Mouse (Mus musculus) hindbrain, embryonic 10.5 days (tissue): ENCODE measurements around the gene Ppm1g. TPM values are rescaled to one million over a fixed set of nuclear protein-coding genes. Genes with fewer than 3 reads are reported as not detected.
A peak's percentile ranks its signal among the peaks of the same experiment; 100 is the strongest.

Experiments used
- DNase-seq: peaks from one replicate; pipeline ENCODE4 v3.0.0-alpha.2; 2017; ENCODE audit warnings: low spot score
- H3K27ac ChIP-seq: fragments of 300-500 bp; sonication (generic); 2 replicates; pipeline ENCODE4 v1.5.1; 2016; ENCODE audit warnings: mild to moderate bottlenecking, moderate library complexity
- H3K27me3 ChIP-seq: fragments of 300-500 bp; sonication (generic); 2 replicates; pipeline ENCODE4 v1.6.1; 2016; ENCODE audit warnings: mild to moderate bottlenecking; ENCODE audit not compliant: poor library complexity, insufficient read depth, severe bottlenecking
- H3K36me3 ChIP-seq: fragments of 300-500 bp; sonication (generic); 2 replicates; pipeline ENCODE4 v1.6.1; 2016; ENCODE audit warnings: mild to moderate bottlenecking, moderate library complexity
- H3K4me1 ChIP-seq: fragments of 300-500 bp; sonication (generic); replicated peaks from 2 replicates; pipeline ENCODE4 v1.6.1; 2016; ENCODE audit warnings: mild to moderate bottlenecking
- H3K4me3 ChIP-seq: fragments of 300-500 bp; sonication (generic); 2 replicates; pipeline ENCODE4 v1.5.1; 2016; ENCODE audit warnings: mild to moderate bottlenecking, moderate library complexity
- H3K9me3 ChIP-seq: fragments of 300-500 bp; sonication (generic); 2 replicates; pipeline ENCODE4 v1.6.1; 2016; ENCODE audit warnings: mild to moderate bottlenecking, moderate library complexity
- WGBS: fragments of 180-500 bp; shearing (Covaris S2); methylation state at CpG from one replicate; pipeline ENCODE4 v1.1.7; 2016; 5-methylcytosine and 5-hydroxymethylcytosine counted together
- polyA plus RNA-seq: library from polyadenylated mRNA; unstranded; fragments of >200 nt; fragmentation: Nextera tagmentation; extraction: Ambion mirVana; gene quantifications from 2 replicates; pipeline ENCODE4 v1.2.1, GENCODE M21; 2016

Gene Ppm1g
- 172 and 197 TPM in 2 replicates for polyA plus RNA-seq

DNA sequence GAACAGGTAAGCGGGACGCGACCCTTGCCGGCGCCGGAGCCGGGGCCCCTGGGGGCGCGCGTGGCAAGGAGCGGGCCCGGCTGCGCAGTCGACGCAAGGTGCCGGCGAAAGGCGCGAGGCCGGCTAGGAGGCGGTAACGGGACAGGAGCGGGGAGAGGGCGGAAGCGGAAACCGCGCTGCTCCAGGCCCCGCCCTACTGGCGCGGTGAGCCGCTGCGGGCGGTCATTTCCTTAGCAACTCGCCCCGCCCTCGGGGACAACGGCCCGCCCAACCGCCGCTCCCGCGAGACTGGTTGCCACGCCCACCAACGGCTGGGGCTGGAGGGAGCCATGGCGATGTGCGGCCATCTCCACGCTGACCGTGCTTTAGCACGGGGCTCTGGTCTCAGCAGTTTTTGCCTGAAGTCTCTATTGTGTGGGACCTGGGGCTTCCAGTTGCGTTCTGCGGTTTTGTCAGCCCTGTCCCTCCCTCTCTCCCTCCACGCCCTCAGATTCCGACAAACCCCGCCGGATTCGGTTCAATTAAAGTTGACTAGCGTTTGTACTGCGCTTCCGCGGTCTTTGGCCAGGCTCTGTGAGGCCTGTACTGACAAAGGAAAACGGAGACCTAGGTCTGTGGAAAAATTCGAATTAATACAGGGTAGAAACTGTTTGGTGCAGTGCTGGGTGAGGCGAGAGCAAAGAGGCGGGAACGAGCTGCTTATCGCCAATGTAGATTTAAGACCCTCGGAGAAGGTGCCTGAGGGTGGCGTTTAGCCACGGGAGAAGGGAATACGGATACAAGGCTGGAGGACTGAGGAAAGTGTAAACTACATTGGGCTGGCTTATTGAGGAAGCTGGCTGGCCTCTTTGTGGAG is at the start of gene Ppm1g:
Gene Ppm1g (minus strand): TSS at position 240 of the 856 bp plus-strand sequence.
- DNase-seq = peak; percentile 97
- Histone ChIP-seq H3K9me3 (no peaks in the 10 kb centered on the region), H3K4me3 (peak within 1 kb of the TSS; percentile 99), H3K4me1 (peaks cover 18% of the 10 kb centered on the region), H3K27ac (peak within 1 kb of the TSS; percentile 97), H3K27me3 (no peaks in the 10 kb centered on the region), H3K36me3 (0 out of 2 replicates have a peak, but pooled peaks cover 10% of the 10 kb centered on the region)
- WGBS = under 1% methylated on average over 70 of the region's 70 CpGs

DNA sequence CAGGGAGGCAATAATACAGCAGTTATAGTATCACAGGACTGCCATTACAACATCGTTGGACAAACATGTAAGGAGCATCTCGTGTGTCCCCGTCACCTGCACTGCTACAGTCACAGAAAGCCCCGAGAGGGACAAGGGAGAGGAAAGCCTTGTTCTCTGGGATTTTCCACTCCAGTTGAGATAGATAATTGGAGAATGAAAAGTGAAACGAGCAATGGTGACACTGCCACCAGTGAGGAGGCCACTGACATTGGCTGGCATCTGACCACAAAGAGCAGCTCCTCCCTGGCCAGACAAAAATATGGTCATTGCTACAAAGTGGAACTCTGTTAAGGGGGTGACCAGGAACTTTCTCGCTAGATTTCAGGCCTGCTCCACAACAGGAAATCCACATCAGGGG is 47.2 kb upstream of the Ppm1g start:
- Histone ChIP-seq H3K27me3 (no peaks in the 10 kb centered on the region), H3K9me3 (no peaks in the 10 kb centered on the region), H3K4me1 (no peaks in the 10 kb centered on the region), H3K27ac (no peak overlapping the region), H3K36me3 (peaks cover 95% of the 10 kb centered on the region), H3K4me3 (no peak overlapping the region)
- no peak for DNase-seq
- 72% methylated on average over 6 of the region's 6 CpGs for WGBS

DNA sequence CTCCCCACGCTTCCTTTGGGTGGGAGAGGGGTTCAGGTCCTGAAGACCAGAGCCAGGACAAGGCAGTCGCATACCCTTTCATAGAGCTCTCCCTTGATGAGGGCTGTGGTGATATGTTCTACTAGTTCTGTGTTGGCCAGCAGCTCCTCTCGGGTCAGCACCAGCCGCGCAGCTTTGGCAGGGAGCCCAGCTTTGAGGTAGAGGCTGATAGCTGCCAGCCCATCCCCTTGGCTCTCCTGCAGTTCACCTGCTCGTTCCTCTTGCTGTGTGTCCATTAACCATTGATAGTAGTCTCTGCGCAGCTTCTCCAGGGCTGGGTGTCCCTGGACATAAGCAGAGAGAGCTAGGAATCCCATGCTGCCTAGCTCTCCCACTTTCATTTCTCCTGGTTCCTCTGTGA is 45.6 kb upstream of the Ppm1g start:
- DNase-seq = no peak
- H3K4me1 ChIP-seq = no peaks in the 10 kb centered on the region
- peaks cover 96% of the 10 kb centered on the region for H3K36me3 ChIP-seq
- H3K9me3 ChIP-seq = no peaks in the 10 kb centered on the region
- no peaks in the 10 kb centered on the region for H3K27me3 ChIP-seq
- no peak overlapping the region for H3K27ac ChIP-seq
- H3K4me3 ChIP-seq = no peak overlapping the region
- 95% methylated on average over 7 of the region's 7 CpGs for WGBS

DNA sequence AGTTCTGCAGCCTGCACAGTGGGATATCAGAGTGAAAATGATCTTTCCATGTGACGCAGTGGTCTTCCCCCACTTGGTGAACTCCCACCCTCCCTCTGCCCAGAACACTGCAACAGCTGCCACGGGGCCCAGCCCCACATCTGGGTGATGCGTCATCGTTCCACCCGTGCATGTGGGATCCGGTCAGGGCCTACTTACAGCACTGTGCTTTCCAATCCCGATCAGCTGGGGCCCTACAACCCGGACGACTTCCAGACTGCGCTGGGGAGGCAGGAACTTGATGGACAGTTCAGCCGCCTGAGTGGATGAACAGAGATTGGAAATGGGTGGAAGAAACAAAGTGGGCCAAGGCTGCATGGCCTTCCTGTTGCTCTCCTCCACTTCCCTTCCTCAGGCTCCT is 37.1 kb upstream of the Ppm1g start:
- Histone ChIP-seq H3K9me3 (no peaks in the 10 kb centered on the region), H3K27me3 (no peaks in the 10 kb centered on the region), H3K27ac (no peak overlapping the region), H3K4me1 (0 out of 2 replicates have a peak, but pooled peaks cover 5% of the 10 kb centered on the region), H3K4me3 (no peak overlapping the region), H3K36me3 (peaks cover 94% of the 10 kb centered on the region)
- DNase-seq = no peak
- WGBS = 92% methylated on average over 11 of the region's 11 CpGs

DNA sequence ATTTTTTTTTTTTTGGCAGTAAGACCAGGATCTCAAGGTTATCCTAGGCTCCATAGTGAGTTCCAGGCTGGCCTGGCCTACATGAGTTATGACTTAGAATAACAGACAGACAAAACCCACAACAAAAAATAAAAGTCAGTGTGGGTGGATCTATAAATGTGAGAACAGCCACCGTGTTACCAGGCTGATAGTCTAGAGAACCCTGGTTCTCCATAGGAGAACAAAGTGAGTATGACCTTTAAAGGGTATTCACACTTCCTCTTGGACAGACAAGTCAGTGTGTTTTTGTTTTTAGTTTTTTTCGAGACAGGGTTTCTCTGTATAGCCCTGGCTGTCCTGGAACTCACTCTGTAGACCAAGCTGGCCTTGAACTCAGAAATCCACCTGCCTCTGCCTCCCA is 35.5 kb upstream of the Ppm1g start:
- H3K4me1 ChIP-seq = peaks cover 21% of the 10 kb centered on the region
- WGBS = 77% methylated on average over 2 of the region's 2 CpGs
- peaks cover 94% of the 10 kb centered on the region for H3K36me3 ChIP-seq
- H3K27ac ChIP-seq = no peak overlapping the region
- DNase-seq = no peak
- H3K9me3 ChIP-seq = no peaks in the 10 kb centered on the region
- H3K4me3 ChIP-seq = no peak overlapping the region
- H3K27me3 ChIP-seq = peaks cover 9% of the 10 kb centered on the region

DNA sequence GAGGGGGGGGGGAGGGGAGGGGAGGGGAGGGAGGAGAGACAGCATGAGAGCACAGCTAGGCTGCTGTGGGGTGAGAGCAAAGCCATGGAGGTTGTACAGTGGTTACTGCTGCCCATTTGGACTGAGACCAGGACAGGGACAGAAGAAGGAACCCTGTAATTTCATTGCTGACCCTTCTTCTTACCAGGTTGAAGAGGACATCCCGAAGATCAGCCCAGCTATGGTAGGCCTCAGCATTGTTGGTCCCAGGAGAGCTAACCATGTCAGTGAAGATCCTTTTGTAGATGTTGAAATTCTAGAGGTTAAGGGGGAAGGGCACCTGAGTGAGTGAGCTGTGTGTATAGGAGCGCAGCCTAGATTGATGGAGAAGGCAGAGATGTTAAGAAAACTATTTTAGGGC is 34.9 kb upstream of the Ppm1g start:
- no peak for DNase-seq
- H3K27ac ChIP-seq = no peak overlapping the region
- peaks cover 14% of the 10 kb centered on the region for H3K27me3 ChIP-seq
- H3K4me1 ChIP-seq = peaks cover 26% of the 10 kb centered on the region
- peaks cover 94% of the 10 kb centered on the region for H3K36me3 ChIP-seq
- 89% methylated on average over 2 of the region's 2 CpGs for WGBS
- no peak overlapping the region for H3K4me3 ChIP-seq
- no peaks in the 10 kb centered on the region for H3K9me3 ChIP-seq

DNA sequence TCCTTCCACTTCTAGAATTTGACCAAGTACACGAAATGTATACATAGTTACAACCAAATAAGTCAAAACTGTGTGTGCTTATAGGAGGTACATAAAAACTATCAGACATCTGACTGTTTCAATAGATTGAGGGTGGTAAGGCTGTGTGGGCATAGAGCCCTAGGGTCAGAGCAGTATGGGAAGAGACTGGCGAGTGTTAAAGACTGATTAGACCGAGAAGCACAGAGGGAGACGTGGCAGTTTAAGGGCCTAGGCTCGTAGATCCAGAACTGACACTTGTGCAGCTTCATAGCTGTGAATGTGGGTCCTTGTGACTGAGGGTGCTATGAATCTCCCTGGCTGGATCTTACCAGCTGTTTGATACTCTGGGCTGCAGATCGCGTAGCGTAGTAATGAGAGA is 34.4 kb upstream of the Ppm1g start:
- Histone ChIP-seq H3K9me3 (no peaks in the 10 kb centered on the region), H3K36me3 (peaks cover 94% of the 10 kb centered on the region), H3K27me3 (peaks cover 14% of the 10 kb centered on the region), H3K4me3 (no peak overlapping the region), H3K4me1 (peaks cover 26% of the 10 kb centered on the region), H3K27ac (no peak overlapping the region)
- 91% methylated on average over 8 of the region's 8 CpGs for WGBS
- no peak for DNase-seq

DNA sequence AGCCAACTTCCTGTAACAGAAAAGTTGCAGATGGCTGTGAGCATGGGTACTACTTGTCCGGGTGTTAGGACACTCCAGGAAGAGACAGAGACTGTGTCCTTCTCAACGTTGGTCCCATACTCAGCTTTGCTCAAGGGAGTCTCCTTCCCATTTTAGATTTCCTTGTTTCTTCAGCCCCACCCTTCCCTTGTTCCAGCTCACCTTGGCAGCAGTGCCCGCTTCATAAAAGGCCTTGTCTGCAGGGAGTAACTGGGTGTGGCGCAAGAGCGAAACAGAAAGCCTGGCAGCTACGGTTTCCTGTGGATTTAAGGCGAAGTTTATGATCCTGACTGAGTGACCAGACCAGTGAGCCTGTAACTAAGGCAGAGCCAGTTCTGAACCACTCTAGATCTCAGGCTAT is 34.0 kb upstream of the Ppm1g start:
- peaks cover 26% of the 10 kb centered on the region for H3K4me1 ChIP-seq
- H3K36me3 ChIP-seq = peaks cover 94% of the 10 kb centered on the region
- peaks cover 14% of the 10 kb centered on the region for H3K27me3 ChIP-seq
- DNase-seq = no peak
- 88% methylated on average over 7 of the region's 7 CpGs for WGBS
- no peak overlapping the region for H3K4me3 ChIP-seq
- no peak overlapping the region for H3K27ac ChIP-seq
- H3K9me3 ChIP-seq = no peaks in the 10 kb centered on the region

DNA sequence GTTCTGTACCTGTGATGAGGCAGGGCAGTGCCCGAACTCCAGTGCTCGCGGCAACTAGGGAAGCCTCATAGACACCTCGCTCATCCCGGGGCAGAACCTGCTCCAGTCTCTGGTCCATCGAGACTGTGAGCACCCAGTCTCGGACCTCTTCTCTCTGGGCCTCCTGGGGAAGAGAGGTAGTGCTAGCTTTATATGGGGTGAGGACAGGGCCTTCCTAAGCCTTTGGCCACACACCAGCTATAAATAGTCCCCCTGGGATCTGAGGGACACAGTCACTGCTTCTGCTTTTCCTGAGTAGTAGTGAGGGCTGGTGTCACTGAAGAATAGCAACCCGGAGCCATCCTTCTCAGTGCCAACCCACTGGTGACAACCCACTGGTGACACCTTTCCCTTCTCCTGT is 33.3 kb upstream of the Ppm1g start:
- peaks cover 26% of the 10 kb centered on the region for H3K4me1 ChIP-seq
- H3K36me3 ChIP-seq = peaks cover 94% of the 10 kb centered on the region
- WGBS = 94% methylated on average over 8 of the region's 8 CpGs
- H3K4me3 ChIP-seq = no peak overlapping the region
- peaks cover 14% of the 10 kb centered on the region for H3K27me3 ChIP-seq
- no peaks in the 10 kb centered on the region for H3K9me3 ChIP-seq
- DNase-seq = no peak
- no peak overlapping the region for H3K27ac ChIP-seq

DNA sequence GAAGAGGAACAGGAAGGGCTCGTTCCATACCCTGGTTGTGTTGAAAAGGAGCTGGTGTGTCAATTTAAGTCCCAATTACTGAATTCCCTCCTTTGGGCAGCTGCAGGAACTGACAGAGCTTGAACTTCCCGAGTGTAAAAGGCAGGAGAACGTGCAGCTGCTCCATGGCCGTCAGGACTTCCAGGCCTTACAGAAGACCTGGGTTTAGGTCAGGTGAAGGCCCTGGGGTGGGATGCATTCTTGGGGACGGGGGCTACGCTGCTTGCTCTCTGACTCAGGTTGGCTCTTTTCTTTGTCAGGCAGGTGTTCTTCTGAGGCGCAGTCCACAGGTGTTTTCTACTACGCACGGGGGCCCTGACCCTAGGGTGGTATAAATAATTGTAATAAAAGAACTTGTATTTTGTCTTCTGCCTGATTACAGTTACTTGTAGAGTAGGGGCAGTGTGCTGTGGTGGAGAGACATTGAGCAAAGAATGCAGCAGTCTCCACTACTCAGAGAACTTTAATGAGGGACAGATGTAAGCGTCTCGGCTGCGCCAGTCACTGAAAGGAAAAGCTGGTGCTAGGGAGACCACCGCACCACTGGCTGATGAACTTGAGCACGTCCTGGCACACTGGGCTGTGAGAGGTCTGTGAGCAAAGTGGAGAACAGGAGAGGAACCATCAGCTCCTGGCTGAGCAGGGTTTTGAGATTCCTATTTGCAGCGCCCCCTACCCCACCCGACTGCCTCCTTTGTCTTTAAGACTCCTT is 32.5 kb upstream of the Ppm1g start:
- DNase-seq = no peak
- Histone ChIP-seq H3K9me3 (no peaks in the 10 kb centered on the region), H3K36me3 (peaks cover 96% of the 10 kb centered on the region), H3K4me1 (peaks cover 26% of the 10 kb centered on the region), H3K27me3 (peaks cover 14% of the 10 kb centered on the region), H3K27ac (no peak overlapping the region), H3K4me3 (peak overlapping the region; percentile 40; the same call in 1 of the 2 replicates)
- WGBS = 77% methylated on average over 16 of the region's 16 CpGs

DNA sequence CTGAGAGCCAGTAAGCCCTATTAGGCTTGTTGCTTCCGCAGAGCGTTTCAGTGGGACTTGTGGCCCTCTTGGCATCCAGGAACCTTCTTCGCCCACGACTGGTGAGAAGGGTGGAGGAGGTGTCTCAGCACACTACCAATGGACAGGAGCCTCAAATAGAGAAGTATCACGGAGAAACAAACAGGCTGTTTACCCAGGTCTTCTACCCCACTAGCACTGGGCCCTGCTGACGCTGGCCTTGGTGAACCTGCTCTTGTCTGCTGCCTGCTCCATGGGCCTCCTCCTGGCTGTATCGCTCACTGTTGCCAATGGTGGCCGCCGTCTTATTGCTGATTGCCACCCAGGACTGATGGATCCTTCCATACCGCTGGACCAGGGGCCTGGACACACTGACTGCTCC is 31.7 kb upstream of the Ppm1g start:
- 50% methylated on average over 10 of the region's 10 CpGs for WGBS
- Histone ChIP-seq H3K27ac (peak overlapping the region; percentile 69; the same call in 1 of the 2 replicates), H3K4me3 (peak overlapping the region; percentile 40), H3K36me3 (peaks cover 97% of the 10 kb centered on the region), H3K27me3 (peaks cover 14% of the 10 kb centered on the region), H3K4me1 (peaks cover 26% of the 10 kb centered on the region), H3K9me3 (no peaks in the 10 kb centered on the region)
- peak; percentile 16 for DNase-seq

DNA sequence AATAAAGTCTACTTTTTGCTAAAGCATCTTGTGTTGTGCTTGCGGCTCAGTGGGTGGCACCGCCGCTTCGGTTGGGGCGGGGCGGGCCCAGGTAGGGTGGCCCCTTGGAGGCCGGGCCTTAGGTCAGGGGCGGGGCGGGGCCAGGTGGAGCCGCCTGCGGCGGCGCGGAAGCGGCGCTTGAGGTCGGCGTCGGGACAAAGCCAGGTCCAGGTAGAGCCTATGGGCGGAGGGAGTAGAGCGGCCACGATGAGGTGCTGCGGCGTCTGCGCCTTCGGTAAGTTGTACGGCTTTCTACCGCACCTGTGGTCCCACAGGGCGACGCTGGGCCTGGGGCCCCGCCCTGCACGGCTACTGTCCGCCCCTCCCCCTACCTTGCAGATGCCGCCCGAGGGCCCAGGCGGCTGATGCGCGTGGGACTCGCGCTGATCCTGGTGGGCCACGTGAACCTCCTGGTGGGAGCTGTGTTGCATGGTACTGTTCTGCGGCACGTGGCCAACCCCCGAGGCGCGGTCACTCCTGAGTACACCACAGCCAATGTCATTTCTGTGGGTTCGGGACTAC is 31.1 kb upstream of the Ppm1g start, which contains the start of gene Krtcap3:
Gene Krtcap3 (plus strand): TSS at position 151 of the 561 bp plus-strand sequence.
- H3K9me3 ChIP-seq = no peaks in the 10 kb centered on the region
- peaks cover 14% of the 10 kb centered on the region for H3K27me3 ChIP-seq
- H3K4me3 ChIP-seq = peak within 1 kb of the TSS; percentile 40
- H3K4me1 ChIP-seq = peaks cover 26% of the 10 kb centered on the region
- H3K36me3 ChIP-seq = peaks cover 99% of the 10 kb centered on the region
- WGBS = 16% methylated on average over 47 of the region's 47 CpGs
- peak; percentile 31 for DNase-seq
- H3K27ac ChIP-seq = peak within 1 kb of the TSS; percentile 69
